Mouse (Mus musculus) brain, adult 2 months (tissue): ENCODE data around the gene Hist1h2ah.
A peak's percentile ranks its signal among the peaks of the same experiment; 100 is the strongest.

Experiments
- DNase-seq: peaks from one replicate; pipeline ENCODE4 v3.0.0; 2011; ENCODE audit warnings: low read depth, low spot score

Hist1h2ah gene

GRCm38 (mm10) chr13:22039951-22040463 is 4.6 kb upstream of the Hist1h2ah start:
- no peak for DNase-seq

- no peak for DNase-seq
Measured at GRCm38 (mm10) chr13:22039364-22039763, 4.0 kb upstream of the Hist1h2ah start.

- no peak for DNase-seq
Measured at GRCm38 (mm10) chr13:22037415-22037814, 2.0 kb upstream of the Hist1h2ah start.

GRCm38 (mm10) chr13:22036986-22037385 is 1.6 kb upstream of the Hist1h2ah start:
- no peak for DNase-seq

GRCm38 (mm10) chr13:22036149-22036956 is 985 bp upstream of the Hist1h2ah start:
- DNase-seq, result no peak

- DNase-seq, result no peak
Measured at GRCm38 (mm10) chr13:22034443-22035266, 713 bp downstream of the Hist1h2ah start.

GRCm38 (mm10) chr13:22033741-22034442 is 1.5 kb downstream of the Hist1h2ah start:
- DNase-seq, result no peak

GRCm38 (mm10) chr13:22030493-22030892 is 4.9 kb downstream of the Hist1h2ah start:
- DNase-seq, result peak; percentile 51

GRCm38 (mm10) chr13:22029928-22030327 is 5.4 kb downstream of the Hist1h2ah start:
- peak; percentile 42 for DNase-seq

- DNase-seq, result peak; percentile 95
Measured at GRCm38 (mm10) chr13:22028673-22029460, 6.5 kb downstream of the Hist1h2ah start.

- peak; percentile 79 for DNase-seq
Measured at GRCm38 (mm10) chr13:22026058-22027031, 9.0 kb downstream of the Hist1h2ah start.

- DNase-seq, result peak; percentile 85
Measured at GRCm38 (mm10) chr13:22022241-22022640, 13.1 kb downstream of the Hist1h2ah start.

GRCm38 (mm10) chr13:22021581-22021980 is 13.8 kb downstream of the Hist1h2ah start:
- no peak for DNase-seq

GRCm38 (mm10) chr13:22020901-22021339 is 14.4 kb downstream of the Hist1h2ah start:
- DNase-seq, result peak; percentile 20

- DNase-seq, result no peak
Measured at GRCm38 (mm10) chr13:22019934-22020835, 15.2 kb downstream of the Hist1h2ah start.

- DNase-seq, result peak; percentile 74
Measured at GRCm38 (mm10) chr13:22015479-22016450, 19.6 kb downstream of the Hist1h2ah start.

GRCm38 (mm10) chr13:22014411-22014845 is 20.9 kb downstream of the Hist1h2ah start:
- no peak for DNase-seq
